Mouse (Mus musculus): Measurements from ENCODE around the gene Gng12.
"Not testable (repeated sequence)": the region's sequence is repeated elsewhere in the genome, so short reads cannot be mapped to it uniquely, and the experiment has no call there.

Gng12 gene

GRCm38 (mm10) chr6:66958466-66959235 lies 62.5 kb downstream of the Gng12 start:
- DNase-seq, result no peak

GRCm38 (mm10) chr6:66962582-66963043 lies 66.4 kb downstream of the Gng12 start:
- no peak for DNase-seq

- no peak for DNase-seq
Measured at GRCm38 (mm10) chr6:66963068-66963467, 66.9 kb downstream of the Gng12 start.

DNA sequence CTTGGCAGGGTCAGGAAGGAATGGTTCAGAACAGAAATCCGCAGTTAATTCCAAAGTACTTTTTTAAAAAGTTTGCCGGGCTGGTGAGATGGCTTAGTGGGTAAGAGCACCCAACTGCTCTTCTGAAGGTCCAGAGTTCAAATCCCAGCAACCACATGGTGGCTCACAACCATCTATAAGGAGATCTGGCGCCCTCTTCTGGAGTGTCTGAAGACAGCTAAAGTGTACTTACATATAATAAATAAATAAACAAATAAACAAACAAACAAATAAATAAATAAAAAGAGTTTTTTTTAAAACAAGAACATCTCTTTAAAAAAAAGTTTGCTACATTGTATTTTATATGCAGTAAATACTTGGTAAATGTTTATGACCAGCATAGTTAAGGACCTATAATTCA lies 67.5 kb downstream of the Gng12 start:
- DNase-seq, result not testable (repeated sequence)

GRCm38 (mm10) chr6:66964222-66964621 lies 68.0 kb downstream of the Gng12 start:
- no peak for DNase-seq

- DNase-seq, result no peak
Measured at GRCm38 (mm10) chr6:66965203-66965602, 69.0 kb downstream of the Gng12 start.

GRCm38 (mm10) chr6:66967788-66968187 lies 71.6 kb downstream of the Gng12 start:
- DNase-seq, result no peak

DNA sequence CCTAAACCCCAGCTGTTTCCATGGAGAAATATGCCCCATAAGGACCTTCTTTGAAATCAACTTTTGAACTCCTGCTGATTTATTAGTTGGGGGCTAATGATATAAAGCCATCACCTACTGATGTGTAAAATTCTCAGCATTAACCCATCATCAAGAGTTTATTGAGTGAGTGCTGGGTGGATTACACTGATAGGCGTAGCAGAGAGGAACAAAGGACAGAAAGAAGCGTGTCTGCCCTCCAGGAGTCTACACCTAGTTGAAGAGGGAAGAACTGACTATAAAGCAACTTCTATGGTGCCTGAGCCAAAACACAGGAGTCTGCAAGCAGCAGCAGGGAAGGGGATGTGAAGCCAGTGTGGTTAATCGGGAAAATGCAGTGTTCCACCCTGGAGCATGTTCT lies 73.2 kb downstream of the Gng12 start:
- no peak for DNase-seq

GRCm38 (mm10) chr6:66972300-66972699 lies 76.1 kb downstream of the Gng12 start:
- DNase-seq, result no peak

DNA sequence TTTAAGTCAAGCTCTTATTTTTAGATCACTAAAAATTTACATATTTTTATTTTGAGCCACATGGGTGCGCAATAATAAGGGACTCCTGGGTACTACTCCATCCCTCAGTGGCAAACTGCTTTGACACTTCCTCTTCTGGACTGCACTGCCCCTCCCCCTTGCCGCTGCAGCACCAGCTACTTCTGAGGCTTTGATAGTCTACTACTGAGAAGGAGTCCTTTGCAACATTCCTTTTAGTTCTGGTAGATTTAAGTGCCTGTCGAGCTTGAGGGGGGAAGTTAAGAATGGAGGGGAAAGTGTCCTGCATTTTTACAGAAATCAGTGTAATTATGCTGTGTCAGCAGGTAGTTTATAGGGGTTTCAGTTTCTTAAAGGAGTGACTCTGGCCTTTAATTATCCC lies 77.0 kb downstream of the Gng12 start:
- DNase-seq, result no peak

GRCm38 (mm10) chr6:66975522-66975921 lies 79.3 kb downstream of the Gng12 start:
- no peak for DNase-seq

- no peak for DNase-seq
Measured at GRCm38 (mm10) chr6:66979197-66979596, 83.0 kb downstream of the Gng12 start.

DNA sequence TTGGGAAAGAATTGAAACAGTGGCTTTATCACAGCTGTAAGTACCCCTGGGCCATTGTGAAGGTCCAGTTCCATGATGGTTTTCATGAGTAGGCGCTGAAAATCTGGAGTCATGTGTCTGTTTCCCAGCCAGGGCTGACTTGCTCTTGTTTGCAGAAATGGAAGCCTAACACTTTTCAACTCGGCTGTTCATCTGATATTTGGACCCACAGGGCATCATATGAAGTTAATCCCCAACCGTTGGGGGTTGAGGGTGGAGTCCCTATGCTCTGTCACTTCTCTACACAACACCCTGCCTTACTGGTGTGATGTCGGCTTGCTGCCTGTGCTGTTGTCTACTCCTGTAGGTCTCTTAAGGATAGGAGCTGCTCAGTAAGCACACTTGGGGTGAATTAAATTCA lies 83.8 kb downstream of the Gng12 start:
- DNase-seq, result no peak

GRCm38 (mm10) chr6:66981366-66981765 lies 85.2 kb downstream of the Gng12 start:
- DNase-seq, result no peak

DNA sequence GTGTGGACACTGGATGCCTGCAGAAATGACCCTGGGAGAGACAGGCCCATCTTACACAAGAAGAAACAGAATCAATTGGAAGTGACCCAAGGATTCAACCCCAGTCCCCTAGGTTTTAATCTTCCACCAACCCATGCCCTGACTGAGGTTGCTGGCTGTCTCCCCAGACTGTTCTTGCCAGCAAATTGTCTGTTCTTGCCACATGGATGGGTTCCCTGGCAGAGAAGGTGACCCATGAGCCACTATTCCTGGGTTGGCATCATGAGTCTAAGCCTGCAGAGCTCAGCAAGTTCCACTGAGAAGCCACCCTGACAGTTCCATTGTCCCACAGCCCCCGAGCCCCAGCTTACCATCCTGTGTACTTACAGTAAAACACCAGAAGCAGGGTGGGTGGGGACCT lies 85.7 kb downstream of the Gng12 start:
- DNase-seq, result no peak

GRCm38 (mm10) chr6:66984079-66984478 lies 87.9 kb downstream of the Gng12 start:
- no peak for DNase-seq

- no peak for DNase-seq
Measured at GRCm38 (mm10) chr6:66984672-66985071, 88.5 kb downstream of the Gng12 start.

DNA sequence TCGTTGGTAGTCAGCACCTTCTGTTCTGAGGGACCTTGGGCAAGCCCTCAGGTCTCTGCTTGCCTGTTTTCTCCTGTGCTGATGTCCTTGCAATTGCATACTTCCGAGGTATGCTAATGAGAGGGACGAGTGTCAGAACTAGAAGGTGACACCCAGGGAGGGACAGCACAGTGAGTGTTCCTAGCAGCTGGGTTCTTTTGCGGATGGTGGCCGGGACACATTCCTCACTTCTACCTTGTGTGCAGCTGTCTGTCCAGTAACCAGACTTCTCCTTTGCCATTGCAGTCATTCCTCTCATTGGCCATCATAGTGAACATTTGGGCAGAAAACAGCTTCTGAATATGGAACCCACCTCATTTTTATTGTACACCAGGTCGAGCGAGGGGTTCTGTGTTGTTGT lies 89.3 kb downstream of the Gng12 start:
- DNase-seq, result no peak

GRCm38 (mm10) chr6:66986063-66986462 lies 89.9 kb downstream of the Gng12 start:
- DNase-seq, result no peak

DNA sequence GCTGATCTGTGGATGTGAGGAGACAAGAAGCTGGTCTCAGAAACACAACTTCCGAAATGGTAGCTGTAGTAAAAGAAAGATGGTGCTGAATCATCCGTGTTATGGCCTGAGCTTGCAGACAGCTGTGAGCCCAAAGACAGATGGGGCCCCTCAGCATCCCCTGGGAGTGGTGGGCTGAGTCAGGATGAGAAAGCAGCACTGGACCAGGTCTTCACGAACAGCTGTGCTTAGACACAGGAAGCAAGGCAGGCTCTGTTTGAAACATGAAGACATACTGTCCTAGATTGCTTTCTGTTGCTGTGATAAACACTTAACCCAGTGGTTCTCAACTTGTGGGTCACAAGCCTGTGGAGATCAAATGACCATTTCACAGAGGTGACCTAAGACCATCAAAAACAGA lies 91.4 kb downstream of the Gng12 start:
- no peak for DNase-seq

- no peak for DNase-seq
Measured at GRCm38 (mm10) chr6:66988363-66988762, 92.2 kb downstream of the Gng12 start.

DNA sequence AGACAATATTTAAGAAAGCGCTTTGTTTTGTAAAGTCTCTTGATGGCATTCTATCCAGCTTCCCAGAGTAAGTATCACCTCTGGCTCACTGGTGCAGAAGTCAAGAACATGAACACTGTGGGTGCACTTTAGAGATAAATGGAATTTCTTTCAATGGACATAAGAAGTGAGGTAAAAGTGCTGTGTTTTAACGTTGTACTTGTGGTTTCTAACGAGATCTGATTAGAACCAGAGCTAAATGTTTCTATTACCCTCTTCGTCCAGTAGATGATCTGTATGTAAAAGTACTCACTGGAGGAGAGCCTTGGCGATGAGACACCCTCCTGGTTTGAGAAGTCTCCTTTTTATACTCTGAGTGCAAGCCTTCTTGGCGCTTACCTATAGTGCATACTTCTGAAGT lies 92.8 kb downstream of the Gng12 start:
- no peak for DNase-seq

- DNase-seq, result no peak
Measured at GRCm38 (mm10) chr6:66989518-66989917, 93.3 kb downstream of the Gng12 start.

DNA sequence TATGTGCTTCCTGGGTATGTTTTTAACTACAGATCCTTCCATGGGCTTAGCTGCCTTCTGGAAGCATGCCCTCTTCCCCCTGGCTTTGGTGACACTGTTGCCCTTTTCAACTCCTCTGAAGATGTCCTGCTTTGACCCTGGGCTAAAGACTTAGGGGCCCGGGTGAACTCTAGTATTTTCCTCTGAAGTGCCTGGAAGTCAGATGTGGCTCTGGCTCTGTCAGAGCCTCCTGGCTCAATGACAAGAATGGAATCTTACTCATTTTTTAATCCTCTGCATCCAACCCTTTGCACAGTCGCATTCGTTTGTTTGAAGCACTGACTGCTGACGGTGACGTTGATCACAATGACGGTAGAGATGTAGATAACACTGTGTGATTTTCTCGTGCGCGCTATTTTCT lies 96.0 kb downstream of the Gng12 start:
- DNase-seq, result no peak

GRCm38 (mm10) chr6:66992786-66993185 lies 96.6 kb downstream of the Gng12 start:
- DNase-seq, result no peak
